Mouse (Mus musculus): Measurements from ENCODE around the gene Rpl7a.

DNA sequence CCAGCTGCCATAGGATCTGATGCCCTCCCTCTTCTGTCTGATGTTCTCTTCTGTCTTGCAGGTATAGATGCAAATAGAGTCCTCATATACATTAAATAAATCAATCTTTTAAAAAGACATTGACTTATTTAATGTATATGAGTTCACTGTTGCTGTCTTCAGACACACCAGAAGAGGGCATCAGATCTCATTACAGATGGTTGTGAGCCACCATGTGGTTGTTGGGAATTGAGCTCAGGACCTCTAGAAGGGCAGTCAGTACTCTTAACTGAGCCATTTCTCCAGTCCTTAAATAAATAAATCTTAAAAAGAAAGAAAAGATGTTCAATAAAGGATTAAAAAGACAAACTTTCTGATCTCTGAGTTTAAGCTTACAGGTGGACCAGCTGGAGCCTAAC, 1.2 kb upstream of the Rpl7a start:
- TF ChIP-seq CTCF (IDR thresholded peaks at IDR 0.05; ENCODE audit: extremely low read depth, insufficient read length, insufficient replicate concordance, low read depth, low read length) (no peak), POLR2A (IDR thresholded peaks at IDR 0.05; ENCODE audit: low read depth, low read length) (no peak)

Measured in small intestine, adult 2 months (tissue).